Mouse (Mus musculus) embryonic facial prominence, embryonic 11.5 days (tissue): ENCODE data around the gene Fam189b. TPM values are rescaled to one million over a fixed set of nuclear protein-coding genes. Genes with fewer than 3 reads are reported as not detected.
A peak's percentile ranks its signal among the peaks of the same experiment; 100 is the strongest.

Experiments
- ATAC-seq: fragments of 200-750 bp; cut with Nextera tagmentation; replicated peaks from 2 replicates; pipeline ENCODE4 v1.8.0; 2017; ENCODE audit warnings: low read depth; ENCODE audit not compliant: insufficient number of reproducible peaks, low FRiP score, low TSS enrichment
- DNase-seq: peaks from one replicate; pipeline ENCODE4 v3.0.0-alpha.2; 2015; ENCODE audit warnings: low spot score
- H3K27ac ChIP-seq: fragments of 300-500 bp; sonication (generic); replicated peaks from 2 replicates; pipeline ENCODE4 v1.5.1; 2014; ENCODE audit warnings: mild to moderate bottlenecking, low read depth, low read length, control low read depth
- H3K27me3 ChIP-seq: fragments of 300-500 bp; sonication (generic); 2 replicates; pipeline ENCODE4 v1.6.1; 2014; ENCODE audit warnings: mild to moderate bottlenecking, low read length, moderate library complexity, mixed read lengths; ENCODE audit not compliant: control insufficient read depth, insufficient read depth
- H3K36me3 ChIP-seq: fragments of 300-500 bp; sonication (generic); replicated peaks from 2 replicates; pipeline ENCODE4 v1.6.1; 2014; ENCODE audit warnings: low read depth, mild to moderate bottlenecking, low read length, moderate library complexity, mixed read lengths; ENCODE audit not compliant: control insufficient read depth, insufficient read depth
- H3K4me1 ChIP-seq: fragments of 300-500 bp; sonication (generic); 2 replicates; pipeline ENCODE4 v1.6.1; 2014; ENCODE audit warnings: low read length, mixed read lengths; ENCODE audit not compliant: control insufficient read depth, insufficient read depth
- H3K4me2 ChIP-seq: fragments of 300-500 bp; sonication (generic); 2 replicates; pipeline ENCODE4 v1.6.1; 2014; ENCODE audit warnings: low read depth, mild to moderate bottlenecking, control low read depth, low read length, moderate library complexity
- H3K4me3 ChIP-seq: fragments of 300-500 bp; sonication (generic); 2 replicates; pipeline ENCODE4 v1.5.1; 2014; ENCODE audit warnings: low read depth, low read length, control low read depth
- H3K9ac ChIP-seq: fragments of 300-500 bp; sonication (generic); replicated peaks from 2 replicates; pipeline ENCODE4 v1.6.1; 2014; ENCODE audit warnings: mild to moderate bottlenecking, control low read depth, low read length
- H3K9me3 ChIP-seq: fragments of 300-500 bp; sonication (generic); replicated peaks from 2 replicates; pipeline ENCODE4 v1.6.1; 2016; ENCODE audit warnings: mild to moderate bottlenecking, low read length, inconsistent platforms, mixed read lengths; ENCODE audit not compliant: control insufficient read depth
- WGBS: fragments of 180-500 bp; shearing (Covaris S2); extraction: QIAGEN DNeasy Blood & Tissue Kit; methylation state at CpG from one replicate; pipeline ENCODE4 v1.1.7; 2014; 5-methylcytosine and 5-hydroxymethylcytosine counted together
- polyA plus RNA-seq: library from polyadenylated mRNA; unstranded; fragments of >200 nt; fragmentation: Nextera tagmentation; extraction: Ambion mirVana; gene quantifications from 2 replicates; pipeline ENCODE4 v1.2.1, GENCODE M21; 2014

The Fam189b gene
- polyA plus RNA-seq, 1 experiment from 2014 or later, result 15.3 TPM

- peak overlapping the region; percentile 90 for H3K4me2 ChIP-seq
- peak; percentile 69 for ATAC-seq
- peaks cover 6% of the 10 kb centered on the region for H3K4me1 ChIP-seq
- peak overlapping the region; percentile 72 for H3K9ac ChIP-seq
- H3K27me3 ChIP-seq, result peaks cover 2% of the 10 kb centered on the region; the same call in 1 of the 2 replicates
- H3K9me3 ChIP-seq, result no peaks in the 10 kb centered on the region
- peak overlapping the region; percentile 59 for H3K27ac ChIP-seq
- H3K36me3 ChIP-seq, result no peaks in the 10 kb centered on the region; the same call in 1 of the 2 replicates
- peak; percentile 98 for DNase-seq
- 2% methylated on average over 41 of the region's 41 CpGs for WGBS
- H3K4me3 ChIP-seq, result peak overlapping the region; percentile 52
Observed at GRCm38 (mm10) chr3:89227307-89228179, 44.6 kb downstream of the Fam189b start.

- Histone ChIP-seq H3K27ac (no peak overlapping the region), H3K27me3 (peaks cover 2% of the 10 kb centered on the region; the same call in 1 of the 2 replicates), H3K4me3 (peak overlapping the region; percentile 52), H3K9me3 (no peaks in the 10 kb centered on the region), H3K36me3 (no peaks in the 10 kb centered on the region), H3K9ac (peak overlapping the region; percentile 72), H3K4me2 (peak overlapping the region; percentile 90), H3K4me1 (peaks cover 6% of the 10 kb centered on the region)
- peak; percentile 12; the same call in 1 of the 2 replicates for ATAC-seq
- WGBS, result under 1% methylated on average over 19 of the region's 20 CpGs
- DNase-seq, result peak; percentile 92
Observed at GRCm38 (mm10) chr3:89228180-89228549, 45.2 kb downstream of the Fam189b start.

- Histone ChIP-seq H3K27me3 (peaks cover 2% of the 10 kb centered on the region; the same call in 1 of the 2 replicates), H3K4me1 (peaks cover 6% of the 10 kb centered on the region), H3K27ac (peak within 1 kb of the TSS; percentile 59), H3K9ac (peak within 1 kb of the TSS; percentile 72), H3K4me2 (peak within 1 kb of the TSS; percentile 90), H3K36me3 (no peaks in the 10 kb centered on the region), H3K4me3 (peak within 1 kb of the TSS; percentile 52), H3K9me3 (no peaks in the 10 kb centered on the region)
- WGBS, result 22% methylated on average over 10 of the region's 10 CpGs
- ATAC-seq (no peak), DNase-seq (no peak)
Observed at GRCm38 (mm10) chr3:89228836-89229235, 45.9 kb downstream of the Fam189b start, which contains the start of gene Muc1. TSS of gene Muc1 (plus strand) at chr3:89229057.

GRCm38 (mm10) chr3:89229276-89229675 is 46.3 kb downstream of the Fam189b start:
- DNase-seq, result no peak
- 61% methylated on average over 4 of the region's 4 CpGs for WGBS
- no peak overlapping the region for H3K9ac ChIP-seq
- no peak for ATAC-seq
- no peaks in the 10 kb centered on the region for H3K36me3 ChIP-seq
- H3K27ac ChIP-seq, result no peak overlapping the region
- H3K4me1 ChIP-seq, result peaks cover 6% of the 10 kb centered on the region
- no peak overlapping the region for H3K4me3 ChIP-seq
- no peaks in the 10 kb centered on the region for H3K9me3 ChIP-seq
- H3K27me3 ChIP-seq, result peaks cover 2% of the 10 kb centered on the region; the same call in 1 of the 2 replicates
- H3K4me2 ChIP-seq, result no peak overlapping the region

- WGBS, result 93% methylated on average over 2 of the region's 2 CpGs
- Histone ChIP-seq H3K27ac (no peak overlapping the region), H3K4me3 (no peak overlapping the region), H3K9ac (no peak overlapping the region), H3K36me3 (no peaks in the 10 kb centered on the region), H3K4me1 (peaks cover 6% of the 10 kb centered on the region), H3K4me2 (no peak overlapping the region), H3K27me3 (peaks cover 2% of the 10 kb centered on the region; the same call in 1 of the 2 replicates), H3K9me3 (no peaks in the 10 kb centered on the region)
- ATAC-seq, result no peak
- no peak for DNase-seq
Observed at GRCm38 (mm10) chr3:89230561-89230960, 47.6 kb downstream of the Fam189b start.

- no peak for DNase-seq
- 64% methylated on average over 7 of the region's 7 CpGs for WGBS
- Histone ChIP-seq H3K4me1 (peaks cover 6% of the 10 kb centered on the region), H3K9me3 (no peaks in the 10 kb centered on the region), H3K4me2 (no peak overlapping the region), H3K9ac (no peak overlapping the region), H3K4me3 (no peak overlapping the region), H3K27ac (no peak overlapping the region), H3K36me3 (no peaks in the 10 kb centered on the region), H3K27me3 (peaks cover 2% of the 10 kb centered on the region; the same call in 1 of the 2 replicates)
- no peak for ATAC-seq
Observed at GRCm38 (mm10) chr3:89231345-89231744, 48.4 kb downstream of the Fam189b start.

- Histone ChIP-seq H3K9me3 (no peaks in the 10 kb centered on the region), H3K27ac (no peak overlapping the region), H3K27me3 (peaks cover 2% of the 10 kb centered on the region; the same call in 1 of the 2 replicates), H3K36me3 (no peaks in the 10 kb centered on the region), H3K4me3 (no peak overlapping the region), H3K4me2 (no peak overlapping the region), H3K4me1 (peaks cover 6% of the 10 kb centered on the region), H3K9ac (no peak overlapping the region)
- ATAC-seq (no peak), DNase-seq (no peak)
- WGBS, result 74% methylated on average over 16 of the region's 16 CpGs
Observed at GRCm38 (mm10) chr3:89231772-89232275, 48.9 kb downstream of the Fam189b start.

- Histone ChIP-seq H3K4me1 (peaks cover 6% of the 10 kb centered on the region), H3K27me3 (peaks cover 2% of the 10 kb centered on the region; the same call in 1 of the 2 replicates), H3K36me3 (no peaks in the 10 kb centered on the region), H3K9ac (no peak overlapping the region), H3K9me3 (no peaks in the 10 kb centered on the region), H3K27ac (no peak overlapping the region), H3K4me2 (no peak overlapping the region), H3K4me3 (no peak overlapping the region)
- ATAC-seq (no peak), DNase-seq (no peak)
- WGBS, result 58% methylated on average over 6 of the region's 6 CpGs
Observed at GRCm38 (mm10) chr3:89232614-89233013, 49.7 kb downstream of the Fam189b start.
